Comparison of ENCODE assay signal across 10 mouse cellular contexts in genomic region chr3:30515795-30516170, GRCm38 (mm10). TPM values are rescaled to one million over a fixed set of nuclear protein-coding genes. Genes with fewer than 3 reads are reported as not detected.
DNase-seq lines count a peak whose midpoint lies in the region; ATAC-seq lines count a peak whose summit lies in the region.
"Had no signal": no experiment of that assay in that cellular context is flagged by ENCODE, and none has a peak within 500 bp of the region (broad histone marks: within the 10 kb centered on the region; RNA-seq: fewer than 3 reads in every experiment).

No protein-coding gene starts in this region.

- H3K4me1 ChIP-seq in kidney, embryonic 16.5 days (ENCODE audit: insufficient read depth, low read length) = peaks cover 11% of the 10 kb centered on the region; the same call in 1 of the 2 replicates
- H3K4me1 ChIP-seq in embryonic facial prominence, embryonic 13.5 days = peaks cover 21% of the 10 kb centered on the region
- peaks cover 23% of the 10 kb centered on the region for H3K4me1 ChIP-seq in hindbrain, embryonic 13.5 days (replicated peaks)
- peaks cover 20% of the 10 kb centered on the region for H3K4me1 ChIP-seq in neural tube, embryonic 13.5 days (replicated peaks)
- no peaks in the 10 kb centered on the region; the same call in none of the 2 replicates for H3K4me1 ChIP-seq in liver, embryonic 11.5 days (replicated peaks; ENCODE audit: control insufficient read depth, insufficient read depth, low read length)

- H3K4me2 ChIP-seq in kidney, embryonic 16.5 days (replicated peaks; ENCODE audit: low read depth, low read length) = peak overlapping the region; percentile 75
- peak overlapping the region; percentile 77 for H3K4me2 ChIP-seq in embryonic facial prominence, embryonic 13.5 days
- no peak overlapping the region for H3K4me2 ChIP-seq in hindbrain, embryonic 13.5 days
- H3K4me2 ChIP-seq in neural tube, embryonic 13.5 days = peak overlapping the region; percentile 61
- H3K4me2 ChIP-seq in liver, embryonic 11.5 days = no peak overlapping the region

- no peak for ATAC-seq in kidney, embryonic 16.5 days (ENCODE audit: low FRiP score, low TSS enrichment)
- ATAC-seq in embryonic facial prominence, embryonic 13.5 days (ENCODE audit: insufficient number of reproducible peaks, insufficient read depth, low FRiP score, low TSS enrichment, low read depth) = no peak
- no peak for ATAC-seq in hindbrain, embryonic 13.5 days (ENCODE audit: low FRiP score)
- no peak for ATAC-seq in neural tube, embryonic 13.5 days (ENCODE audit: low read depth)
- ATAC-seq in erythroblast, adult 5-6 weeks (replicated peaks; ENCODE audit: low FRiP score, poor library complexity, severe bottlenecking) = no peak
- no peak for ATAC-seq in liver, embryonic 11.5 days (replicated peaks; ENCODE audit: low FRiP score)

- WGBS in kidney, embryonic 16.5 days = 11% methylated on average over 9 of the region's 9 CpGs
- WGBS in embryonic facial prominence, embryonic 13.5 days = 7% methylated on average over 9 of the region's 9 CpGs
- 8% methylated on average over 9 of the region's 9 CpGs for WGBS in hindbrain, embryonic 13.5 days
- WGBS in neural tube, embryonic 13.5 days = 5% methylated on average over 9 of the region's 9 CpGs
- 8% methylated on average over 9 of the region's 9 CpGs for WGBS in liver, embryonic 11.5 days

- H3K27me3 ChIP-seq in kidney, embryonic 16.5 days (ENCODE audit: insufficient read depth, low read length) = peaks cover 38% of the 10 kb centered on the region
- peaks cover 74% of the 10 kb centered on the region for H3K27me3 ChIP-seq in embryonic facial prominence, embryonic 13.5 days
- H3K27me3 ChIP-seq in hindbrain, embryonic 13.5 days = peaks cover 74% of the 10 kb centered on the region
- H3K27me3 ChIP-seq in neural tube, embryonic 13.5 days = peaks cover 72% of the 10 kb centered on the region
- H3K27me3 ChIP-seq in liver, embryonic 11.5 days (replicated peaks; ENCODE audit: control insufficient read depth, insufficient read depth, low read length) = peaks cover 67% of the 10 kb centered on the region

- peak overlapping the region; percentile 52 for H3K4me3 ChIP-seq in kidney, embryonic 16.5 days (ENCODE audit: low read length)
- peak overlapping the region; percentile 43; the same call in 1 of the 2 replicates for H3K4me3 ChIP-seq in embryonic facial prominence, embryonic 13.5 days
- H3K4me3 ChIP-seq in hindbrain, embryonic 13.5 days = peak overlapping the region; percentile 37; the same call in 1 of the 2 replicates
- no peak overlapping the region; the same call in 1 of the 2 replicates for H3K4me3 ChIP-seq in neural tube, embryonic 13.5 days
- H3K4me3 ChIP-seq in liver, embryonic 11.5 days (ENCODE audit: low read depth, low read length) = no peak overlapping the region
- H3K4me3 ChIP-seq: left cerebral cortex, adult 2 months had no signal

- no peak overlapping the region; the same call in 1 of the 2 replicates for H3K27ac ChIP-seq in kidney, embryonic 16.5 days (ENCODE audit: low read length)
- H3K27ac ChIP-seq in embryonic facial prominence, embryonic 13.5 days = no peak overlapping the region
- H3K27ac ChIP-seq in hindbrain, embryonic 13.5 days = no peak overlapping the region
- H3K27ac ChIP-seq in neural tube, embryonic 13.5 days (replicated peaks) = no peak overlapping the region
- no peak overlapping the region for H3K27ac ChIP-seq in liver, embryonic 11.5 days (ENCODE audit: low read depth, low read length)
- H3K27ac ChIP-seq: hindbrain, embryonic 15.5 days; left cerebral cortex, adult 2 months had no signal

- DNase-seq in kidney, adult 18-20 months = no peak
- DNase-seq in liver, embryonic 11.5 days (ENCODE audit: low spot score) = no peak
- DNase-seq: cerebellum, adult 11 months had no signal

- H3K36me3 ChIP-seq in kidney, embryonic 16.5 days (ENCODE audit: insufficient read depth, low read length) = no peaks in the 10 kb centered on the region
- no peaks in the 10 kb centered on the region for H3K36me3 ChIP-seq in embryonic facial prominence, embryonic 13.5 days
- H3K36me3 ChIP-seq in hindbrain, embryonic 13.5 days = no peaks in the 10 kb centered on the region
- H3K36me3 ChIP-seq in neural tube, embryonic 13.5 days = no peaks in the 10 kb centered on the region
- no peaks in the 10 kb centered on the region for H3K36me3 ChIP-seq in liver, embryonic 11.5 days (ENCODE audit: control insufficient read depth, insufficient read depth, low read length)
- H3K36me3 ChIP-seq: hindbrain, embryonic 15.5 days had no signal

- no peaks in the 10 kb centered on the region for H3K9me3 ChIP-seq in kidney, embryonic 16.5 days (ENCODE audit: low read length)
- H3K9me3 ChIP-seq in embryonic facial prominence, embryonic 13.5 days = no peaks in the 10 kb centered on the region
- H3K9me3 ChIP-seq in hindbrain, embryonic 13.5 days = no peaks in the 10 kb centered on the region
- H3K9me3 ChIP-seq in neural tube, embryonic 13.5 days = no peaks in the 10 kb centered on the region
- H3K9me3 ChIP-seq in liver, embryonic 11.5 days (ENCODE audit: control insufficient read depth, low read length) = no peaks in the 10 kb centered on the region
- H3K9me3 ChIP-seq: hindbrain, embryonic 15.5 days had no signal

- H3K9ac ChIP-seq in kidney, embryonic 16.5 days (replicated peaks; ENCODE audit: low read length) = peak overlapping the region; percentile 68; the same call in 1 of the 2 replicates
- H3K9ac ChIP-seq in embryonic facial prominence, embryonic 13.5 days = no peak overlapping the region
- H3K9ac ChIP-seq in hindbrain, embryonic 13.5 days = no peak overlapping the region
- H3K9ac ChIP-seq in neural tube, embryonic 13.5 days = no peak overlapping the region
- no peak overlapping the region for H3K9ac ChIP-seq in liver, embryonic 11.5 days (ENCODE audit: low read depth, low read length)
- H3K9ac ChIP-seq: hindbrain, embryonic 15.5 days had no signal

RNA-seq across cellular contexts. Expression of gene Mecom, which starts 32.0 kb away (rescaled TPM):
- polyA plus RNA-seq in kidney, embryonic 16.5 days (2015; fragmentation: Nextera tagmentation; extraction: Ambion mirVana) = 78.3 and 80.4 TPM in 2 replicates
- 10.3 and 15.5 TPM in 2 replicates for polyA plus RNA-seq in embryonic facial prominence, embryonic 13.5 days (2015; fragmentation: Nextera tagmentation; extraction: Ambion mirVana)
- 12.3 and 18.4 TPM in 2 replicates for polyA plus RNA-seq in hindbrain, embryonic 13.5 days (2015; fragmentation: Nextera tagmentation; extraction: Ambion mirVana)
- polyA plus RNA-seq in neural tube, embryonic 13.5 days (2015; fragmentation: Nextera tagmentation; extraction: Ambion mirVana) = 8.9 and 11.6 TPM in 2 replicates
- 0.58 and 1.0 TPM in 2 replicates for total RNA-seq in erythroblast, adult 5-6 weeks (2015; ENCODE audit: low replicate concordance)
- 0.84 TPM in 1 of 2 replicates, not detected in the other for total RNA-seq in erythroblast, adult 5-6 weeks (2017; ENCODE audit: low replicate concordance)
- 5.7 and 6.9 TPM in 2 replicates for polyA plus RNA-seq in liver, embryonic 11.5 days (2014; fragmentation: Nextera tagmentation; extraction: Ambion mirVana)

Comparison
In these comparisons a context has a peak if more than half of its experiments do, and no peak if none do; other contexts are left out.
1. H3K4me2 ChIP-seq: peak in kidney, embryonic 16.5 days (single experiment), embryonic facial prominence, embryonic 13.5 days (single experiment) and neural tube, embryonic 13.5 days (single experiment); none in hindbrain, embryonic 13.5 days (single experiment) and liver, embryonic 11.5 days (single experiment).
2. H3K4me3 ChIP-seq: peak in kidney, embryonic 16.5 days (single experiment), embryonic facial prominence, embryonic 13.5 days (single experiment) and hindbrain, embryonic 13.5 days (single experiment); none in neural tube, embryonic 13.5 days (single experiment) and liver, embryonic 11.5 days (single experiment).